Mouse (Mus musculus) fat pad, adult 2 months (tissue): ENCODE measurements around the gene Tmprss7.

Source experiments
- DNase-seq: peaks from one replicate; pipeline ENCODE4 v3.0.0-alpha.2; 2011; ENCODE audit warnings: low read depth, low spot score; ENCODE audit errors: extremely low read depth

The Tmprss7 gene

DNA sequence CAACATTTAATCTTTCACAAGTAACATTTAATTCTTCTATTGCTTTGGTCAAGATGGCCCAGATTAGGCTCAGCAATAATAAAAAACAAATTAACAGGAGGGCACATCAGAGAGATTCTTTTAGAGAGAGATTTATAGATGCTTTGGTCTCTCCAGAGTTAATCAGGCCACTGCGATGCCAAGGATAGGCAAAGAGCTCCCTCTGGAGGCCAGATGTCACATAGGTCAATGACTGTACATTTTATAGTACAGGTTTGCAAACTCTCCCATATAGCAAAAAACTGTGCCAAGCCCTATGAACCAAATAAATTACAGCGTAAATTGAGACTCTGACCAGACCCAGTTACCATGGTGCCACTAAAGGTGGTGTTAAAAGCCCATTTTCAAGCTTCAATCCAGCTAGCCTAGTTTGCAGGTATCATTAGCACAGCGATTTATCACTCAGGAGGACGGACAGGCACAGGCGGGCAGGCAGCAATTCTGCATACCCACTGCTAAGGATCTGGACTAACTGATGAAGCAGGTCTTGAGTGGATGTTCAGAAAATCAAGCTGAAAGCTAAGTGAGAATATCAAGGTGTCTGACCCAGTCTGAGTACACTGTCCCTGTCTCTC, 63.0 kb downstream of the Tmprss7 start:
- no peak for DNase-seq

DNA sequence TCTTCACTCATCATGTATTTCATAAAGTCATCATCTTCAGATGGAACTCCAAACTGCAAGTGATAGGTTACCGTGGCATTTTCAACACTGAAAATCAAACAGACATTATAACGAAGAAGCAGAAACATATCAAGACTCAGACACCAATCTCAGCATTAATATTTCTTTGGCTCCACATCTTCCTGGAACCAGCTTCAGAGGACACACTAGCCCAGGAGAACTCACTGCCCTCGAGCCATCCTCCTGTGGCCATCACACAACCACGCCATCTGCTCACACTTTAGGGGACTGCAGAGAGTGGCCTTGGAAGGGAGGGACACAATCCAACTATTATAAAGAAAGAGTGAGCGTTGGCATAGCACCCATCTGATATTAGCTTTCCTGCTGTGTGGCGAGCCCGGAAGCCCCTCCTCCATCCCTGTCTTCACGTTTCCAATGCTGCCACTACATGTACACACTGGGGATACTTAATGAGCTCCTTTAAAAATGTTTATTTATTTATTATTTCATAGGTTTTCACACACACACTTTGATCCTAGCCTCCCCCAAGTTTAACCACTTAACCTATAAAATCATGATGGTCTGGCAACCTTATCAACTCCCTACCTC, 63.9 kb downstream of the Tmprss7 start:
- no peak for DNase-seq

- no peak for DNase-seq
Measured at GRCm38 (mm10) chr16:45625342-45625741, 68.1 kb downstream of the Tmprss7 start.

GRCm38 (mm10) chr16:45624791-45625190, 68.7 kb downstream of the Tmprss7 start:
- DNase-seq: no peak

DNA sequence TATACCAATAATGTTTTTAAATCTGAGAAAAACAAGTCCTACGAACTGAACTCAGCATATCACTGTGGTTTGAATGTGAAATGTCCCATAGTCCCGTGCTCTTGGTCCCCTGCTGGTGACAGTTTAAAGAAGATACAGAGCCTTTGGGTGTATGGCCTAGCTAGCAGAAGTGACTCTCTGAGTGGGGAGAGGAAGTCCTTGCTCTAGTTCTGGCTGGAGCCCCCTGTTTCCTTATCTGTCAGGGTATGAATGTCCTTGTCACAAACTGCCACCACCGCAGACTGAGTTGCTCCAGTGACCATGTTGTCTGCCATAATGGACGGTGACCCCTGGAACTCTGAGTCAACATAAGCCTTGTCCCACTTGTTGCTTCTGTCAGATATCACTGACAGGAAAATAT, 70.2 kb downstream of the Tmprss7 start:
- DNase-seq: no peak

DNA sequence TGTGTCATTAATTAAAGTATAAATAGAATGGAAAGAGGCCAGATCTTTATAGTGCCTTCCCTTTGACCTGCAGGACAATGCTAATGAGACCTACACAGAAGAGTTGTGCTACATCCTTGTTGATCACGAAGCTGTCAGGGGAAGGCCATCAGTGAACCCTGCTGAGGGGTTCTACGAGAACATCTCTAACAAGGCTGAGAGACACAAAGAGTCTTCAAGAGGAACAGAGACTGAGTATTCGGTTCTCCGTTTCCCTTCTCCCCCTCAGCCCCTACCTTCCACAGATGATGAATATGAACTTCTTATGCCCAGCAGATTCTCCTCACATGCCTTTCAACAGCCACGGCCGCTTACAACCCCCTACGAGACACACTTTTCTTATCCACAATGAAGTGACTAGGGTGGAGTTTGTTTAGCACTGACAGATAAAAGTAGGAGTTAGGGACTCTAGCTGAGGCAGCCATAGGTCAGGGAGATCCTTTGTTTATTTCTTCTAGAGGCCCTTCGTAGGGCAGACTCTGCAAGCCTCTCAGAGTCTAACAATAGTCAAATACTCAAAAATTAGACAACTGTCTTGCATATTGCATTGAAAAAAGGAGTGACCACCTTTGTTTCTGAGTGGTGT, 73.6 kb downstream of the Tmprss7 start:
- no peak for DNase-seq

DNA sequence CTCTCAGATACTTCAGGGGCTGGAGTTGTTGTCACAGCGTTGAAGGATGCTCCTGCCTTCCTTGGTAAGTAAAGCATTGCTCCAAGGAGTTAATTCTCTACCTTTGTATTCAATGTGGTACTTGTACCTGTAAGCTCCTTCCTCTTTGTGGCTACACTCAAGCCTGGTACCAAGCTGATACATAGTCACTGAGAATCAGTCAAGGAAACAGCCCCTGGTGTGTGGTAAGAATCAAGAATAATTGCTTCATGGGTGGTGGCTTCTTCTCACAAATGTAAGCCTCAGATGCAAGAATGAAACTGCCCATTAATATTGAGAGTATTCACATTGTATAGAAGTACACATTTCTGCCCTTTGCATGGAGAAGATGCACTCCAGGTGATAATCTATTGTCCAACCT, 77.5 kb downstream of the Tmprss7 start:
- DNase-seq: no peak

DNA sequence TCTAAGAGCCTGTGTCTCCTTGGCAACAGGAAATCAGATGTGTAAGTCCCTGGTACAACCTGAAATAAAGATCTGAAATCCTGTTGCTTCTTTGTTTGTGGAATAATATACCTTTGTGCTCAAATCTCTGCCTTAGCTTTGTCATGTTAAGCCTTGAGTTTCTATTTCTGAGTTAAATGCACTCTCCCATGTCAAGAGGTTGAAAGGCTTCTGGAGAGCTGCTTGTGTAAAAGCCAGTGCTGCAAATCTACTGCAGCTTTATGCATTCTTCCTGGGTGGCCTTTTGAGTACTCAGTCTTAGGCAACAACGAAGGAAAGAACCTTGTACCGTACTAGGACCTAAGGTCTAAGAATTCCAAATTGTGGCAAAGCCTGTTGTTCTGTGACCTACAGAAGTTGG, 80.2 kb downstream of the Tmprss7 start:
- no peak for DNase-seq

DNA sequence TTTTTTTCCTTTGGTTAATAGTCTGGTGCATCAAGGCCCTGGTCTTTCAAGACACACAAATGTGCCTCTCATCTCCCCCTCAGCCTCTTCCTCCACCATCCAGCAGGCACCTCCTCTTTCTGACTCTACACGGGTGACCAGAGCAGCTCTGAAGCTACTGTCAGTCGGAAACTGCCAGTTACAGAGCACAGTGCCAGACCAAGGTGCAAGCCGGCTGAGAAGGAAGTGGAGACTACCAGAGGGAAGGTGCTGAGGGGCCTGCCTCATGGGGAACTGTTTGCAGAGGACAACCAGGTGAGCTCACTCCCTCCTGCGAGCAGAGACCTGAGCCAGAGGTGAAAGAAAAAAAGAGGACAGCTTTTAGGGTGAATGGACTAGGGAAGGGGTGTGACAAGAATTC, 83.2 kb downstream of the Tmprss7 start, which contains the start of gene Gcsam:
Gcsam (plus strand) TSS at position 114 of the 400 bp plus-strand sequence.
- no peak for DNase-seq

DNA sequence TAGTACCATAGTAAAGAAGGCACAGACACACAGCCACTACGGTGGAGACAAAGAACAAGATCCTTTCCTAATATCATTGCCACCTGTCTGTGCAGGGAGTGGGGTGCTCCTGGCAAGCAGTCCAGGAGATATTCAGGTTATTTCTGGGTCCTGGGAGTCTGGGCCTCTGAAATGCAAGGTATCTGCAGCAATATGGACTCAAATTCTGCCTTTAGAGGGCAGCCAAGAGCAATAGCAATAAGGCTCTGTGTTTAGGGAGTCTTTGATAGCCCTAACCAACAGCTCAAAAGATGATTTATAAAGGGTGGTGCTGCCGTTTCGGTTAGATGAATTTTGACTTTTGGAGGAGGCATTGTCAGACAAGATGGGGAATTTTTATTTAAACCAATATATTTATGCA, 84.2 kb downstream of the Tmprss7 start:
- DNase-seq: no peak

DNA sequence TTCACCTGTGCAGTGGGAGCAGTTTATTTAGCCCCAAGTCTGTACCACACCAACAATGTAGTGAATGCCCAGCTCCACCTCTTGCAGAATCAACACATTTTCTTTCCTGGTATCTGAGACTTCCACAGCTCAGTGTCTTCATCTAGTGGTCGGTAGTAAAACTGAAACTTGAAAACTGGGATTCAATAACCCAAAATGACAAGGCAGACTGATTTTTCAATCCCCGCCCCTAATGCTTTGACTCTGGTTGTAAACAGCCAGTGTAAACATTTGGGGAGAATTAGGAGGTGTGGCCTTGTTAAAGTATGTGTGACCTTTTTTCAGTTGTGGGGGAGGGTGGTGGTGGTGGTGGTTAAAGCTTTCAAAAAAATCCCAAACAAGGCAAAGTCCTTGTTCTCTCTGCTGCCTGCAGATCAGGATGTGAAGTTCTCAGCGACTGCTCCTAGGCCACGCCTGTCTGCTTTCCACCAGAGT, 84.9 kb downstream of the Tmprss7 start:
- no peak for DNase-seq
